Mouse (Mus musculus) cerebellum, adult 2 months (tissue): ENCODE measurements at regions not wholly inside any gene's neighbourhood (a gene's known extent, or its start where the extent isn't known, plus 50 kb on each side); places are given as distances from the start of the nearest gene placed in this dataset.

ENCODE experiments used
- DNase-seq, 2 experiments: peaks; one replicate each; pipeline ENCODE4 v3.0.0; 2021
- H3K27ac ChIP-seq: fragments of 200-500 bp; 2 replicates; pipeline ENCODE4 v1.5.1; 2012; ENCODE audit warnings: low read length, control low read depth, inconsistent platforms; ENCODE audit not compliant: insufficient read depth
- H3K27me3 ChIP-seq: fragments of 200-500 bp; 2 replicates; pipeline ENCODE4 v1.6.1; 2012; ENCODE audit warnings: inconsistent platforms, mild to moderate bottlenecking, low read length, moderate library complexity; ENCODE audit not compliant: control insufficient read depth, insufficient read depth
- H3K4me1 ChIP-seq: fragments of 200-500 bp; 2 replicates; pipeline ENCODE4 v1.6.1; 2011; ENCODE audit warnings: low read length; ENCODE audit not compliant: control insufficient read depth, insufficient read depth
- H3K4me3 ChIP-seq: fragments of 200-500 bp; replicated peaks from 2 replicates; pipeline ENCODE3; 2011; ENCODE audit warnings: mild to moderate bottlenecking, low read depth, low read length, control low read depth; ENCODE audit not compliant: insufficient read depth
- CTCF ChIP-seq: fragments of 200-500 bp; IDR thresholded peaks from 2 replicates; pipeline ENCODE4 v1.5.1; 2011; ENCODE audit warnings: low read depth, mild to moderate bottlenecking, control low read depth, low read length, moderate library complexity, borderline replicate concordance; ENCODE audit not compliant: insufficient read depth
- POLR2A ChIP-seq: fragments of 200-500 bp; IDR thresholded peaks from 2 replicates; pipeline ENCODE4 v1.6.1; 2011; ENCODE audit warnings: low read length, control low read depth, borderline replicate concordance; ENCODE audit not compliant: insufficient read depth
- WGBS: fragments of 180-500 bp; shearing (Covaris S2); methylation state at CpG from one replicate; pipeline ENCODE4 v1.1.7; 2018; 5-methylcytosine and 5-hydroxymethylcytosine counted together

- no peak overlapping the region for H3K27ac ChIP-seq
- TF ChIP-seq CTCF, result no peak
- TF ChIP-seq POLR2A, result no peak
- no peaks in the 10 kb centered on the region for H3K27me3 ChIP-seq
- 7% methylated on average over 2 of the region's 2 CpGs for WGBS
- DNase-seq, result no peak
- no peak overlapping the region for H3K4me3 ChIP-seq
- H3K4me1 ChIP-seq, result no peaks in the 10 kb centered on the region
Measured at GRCm38 (mm10) chr1:168541231-168541630, 109.2 kb upstream of the Pbx1 start.

GRCm38 (mm10) chr1:168518087-168518486 lies 86.0 kb upstream of the Pbx1 start:
- H3K4me1 ChIP-seq, result no peaks in the 10 kb centered on the region
- no peak overlapping the region for H3K4me3 ChIP-seq
- H3K27me3 ChIP-seq, result no peaks in the 10 kb centered on the region
- WGBS, result 92% methylated on average over 6 of the region's 6 CpGs
- DNase-seq, result no peak
- H3K27ac ChIP-seq, result no peak overlapping the region
- no peak for TF ChIP-seq CTCF
- TF ChIP-seq POLR2A, result no peak

- no peaks in the 10 kb centered on the region for H3K27me3 ChIP-seq
- DNase-seq, result no peak
- no peak overlapping the region for H3K27ac ChIP-seq
- TF ChIP-seq POLR2A (no peak), CTCF (no peak)
- WGBS, result 87% methylated on average over 1 of the region's 1 CpGs
- H3K4me1 ChIP-seq, result no peaks in the 10 kb centered on the region
- no peak overlapping the region for H3K4me3 ChIP-seq
Measured at GRCm38 (mm10) chr1:168506326-168506725, 74.3 kb upstream of the Pbx1 start.

DNA sequence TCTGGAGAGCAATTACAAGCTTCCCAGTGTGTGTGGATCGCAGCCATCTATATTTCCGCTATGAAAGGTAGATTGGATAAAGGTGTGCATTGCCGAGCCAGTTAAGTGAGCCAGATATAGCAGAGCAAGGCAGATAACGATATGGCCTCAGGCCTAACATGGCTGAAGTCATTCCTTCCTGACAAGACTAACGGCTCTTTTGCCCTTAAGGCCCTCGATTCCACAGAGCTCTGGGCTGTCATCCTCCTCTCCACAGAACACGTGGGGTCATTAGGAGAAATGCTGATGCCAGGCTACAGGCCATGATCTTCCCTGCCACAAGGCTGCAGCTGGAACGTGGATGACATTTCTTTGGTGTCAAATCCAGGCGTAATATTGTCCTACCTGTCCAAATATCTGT lies 72.7 kb upstream of the Pbx1 start:
- Histone ChIP-seq H3K4me3 (no peak overlapping the region), H3K27me3 (no peaks in the 10 kb centered on the region), H3K4me1 (no peaks in the 10 kb centered on the region), H3K27ac (no peak overlapping the region)
- DNase-seq, result no peak
- TF ChIP-seq POLR2A (no peak), CTCF (no peak)
- WGBS, result 65% methylated on average over 9 of the region's 9 CpGs

DNA sequence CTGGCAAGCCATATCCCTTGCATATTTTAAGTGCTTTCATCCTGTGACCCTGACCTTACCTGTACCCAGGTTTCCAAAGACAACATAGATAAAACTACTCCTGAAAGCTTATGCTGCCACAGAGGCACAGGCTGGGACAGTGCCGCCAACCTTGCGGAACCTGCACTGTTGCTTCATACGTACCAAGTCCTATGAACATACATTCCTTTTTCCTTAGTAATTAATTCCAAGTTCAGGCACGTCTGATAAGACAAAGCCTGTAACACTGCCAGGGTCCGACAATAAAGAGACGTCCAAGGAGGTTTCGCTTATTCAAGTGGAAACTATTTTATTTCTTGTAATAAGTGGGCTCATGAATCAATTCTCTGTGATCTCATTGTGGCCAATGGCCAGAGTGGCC lies 70.2 kb upstream of the Pbx1 start:
- TF ChIP-seq POLR2A (no peak), CTCF (no peak)
- DNase-seq, result no peak
- Histone ChIP-seq H3K27me3 (no peaks in the 10 kb centered on the region), H3K4me1 (no peaks in the 10 kb centered on the region), H3K4me3 (no peak overlapping the region), H3K27ac (no peak overlapping the region)
- WGBS, result 46% methylated on average over 7 of the region's 7 CpGs

DNA sequence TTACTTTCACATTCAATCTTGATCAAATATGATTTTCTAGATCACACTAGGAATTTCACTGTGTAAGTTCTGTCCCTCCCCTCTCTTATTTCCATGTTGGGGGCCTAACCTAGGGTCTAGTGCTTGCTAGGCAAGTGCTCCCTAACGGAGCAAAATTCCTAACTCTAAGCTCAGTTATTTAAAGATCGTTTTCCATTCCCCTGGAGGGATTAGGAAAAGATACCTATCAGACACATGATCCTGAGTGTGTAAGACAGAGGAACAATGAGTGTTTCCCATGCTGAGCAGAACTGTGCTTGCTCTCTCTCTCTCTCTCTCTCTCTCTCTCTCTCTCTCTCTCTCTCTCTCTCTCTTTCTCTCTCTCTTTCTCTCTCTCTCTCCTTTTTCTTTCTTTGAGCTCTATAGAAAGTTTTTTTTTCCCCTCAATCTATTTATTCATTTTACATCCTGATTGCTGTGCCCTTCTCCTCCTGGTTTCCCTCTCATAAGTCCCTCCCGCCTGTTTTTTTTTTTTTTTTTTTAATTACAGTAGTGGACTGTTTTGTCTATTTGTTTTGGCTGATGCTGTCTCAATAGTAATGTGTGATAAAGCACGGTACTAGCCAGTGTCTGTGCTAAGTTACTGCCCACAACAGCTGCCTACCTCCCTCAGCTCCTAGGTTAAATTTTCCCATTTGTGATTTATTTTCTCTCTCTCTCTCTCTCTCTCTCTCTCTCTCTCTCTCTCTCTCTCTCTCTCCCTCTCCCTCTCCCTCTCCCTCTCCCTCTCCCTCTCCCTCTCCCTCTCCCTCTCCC lies 69.5 kb upstream of the Pbx1 start:
- no peak for TF ChIP-seq CTCF
- TF ChIP-seq POLR2A, result no peak
- DNase-seq, result no peak
- WGBS, result 45% methylated on average over 4 of the region's 4 CpGs

DNA sequence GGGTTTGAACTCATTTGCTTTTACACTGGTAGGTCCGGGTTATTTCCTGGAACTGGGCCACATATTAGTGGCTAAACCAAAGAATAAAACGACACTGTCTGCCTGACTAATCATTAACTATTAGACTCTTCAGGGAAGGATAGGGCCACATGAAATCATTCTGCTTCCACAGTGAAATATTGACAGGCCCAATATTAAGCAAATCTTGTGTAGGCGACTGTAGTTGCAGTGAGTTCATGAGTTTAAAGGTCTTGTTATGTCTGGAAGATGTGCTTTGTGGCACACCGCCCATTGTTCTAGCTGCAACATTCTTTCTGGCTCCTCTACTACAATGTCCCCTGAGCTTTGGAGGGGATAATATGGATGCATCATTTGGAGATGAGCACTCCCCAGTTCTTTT lies 65.7 kb upstream of the Pbx1 start:
- no peaks in the 10 kb centered on the region for H3K27me3 ChIP-seq
- no peak for TF ChIP-seq POLR2A
- no peak for TF ChIP-seq CTCF
- WGBS, result 56% methylated on average over 4 of the region's 4 CpGs
- DNase-seq, result no peak
- H3K27ac ChIP-seq, result no peak overlapping the region
- H3K4me3 ChIP-seq, result no peak overlapping the region
- H3K4me1 ChIP-seq, result no peaks in the 10 kb centered on the region

More for the DNA sequence above, 69.5 kb upstream of the Pbx1 start:
- no peaks in the 10 kb centered on the region for H3K4me1 ChIP-seq
- H3K27ac ChIP-seq, result no peak overlapping the region
- H3K27me3 ChIP-seq, result no peaks in the 10 kb centered on the region
- no peak overlapping the region for H3K4me3 ChIP-seq
